Mouse (Mus musculus): ENCODE data around the gene March1. TPM values are rescaled to one million over a fixed set of nuclear protein-coding genes. Genes with fewer than 3 reads are reported as not detected.

The March1 gene
- total and polyA plus RNA-seq, 3 experiments, result 0.53 to 1.9 (median 1.2) TPM

DNA sequence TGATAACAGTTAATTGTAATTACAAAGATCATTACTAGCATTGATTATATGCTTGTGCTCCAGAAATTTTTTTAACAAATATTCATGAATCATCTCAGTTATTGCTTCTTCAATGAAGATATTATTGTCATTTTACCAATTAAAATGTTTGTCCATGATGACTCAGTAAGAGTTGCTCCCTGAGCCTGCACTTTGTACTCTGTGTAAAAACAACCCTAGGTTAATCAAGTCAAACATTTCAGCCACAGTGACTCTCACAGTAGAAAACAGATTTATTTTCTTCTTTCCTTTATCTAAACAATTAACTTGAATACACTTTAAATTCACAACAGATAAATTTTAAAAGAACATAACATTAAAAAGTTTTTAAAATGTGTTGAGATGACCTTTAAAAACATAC lies 708.7 kb downstream of the March1 start:
- no peak overlapping the region for H3K9ac ChIP-seq (ENCODE audit: low read depth, low read length)
- no peaks in the 10 kb centered on the region for H3K36me3 ChIP-seq (ENCODE audit: control insufficient read depth, insufficient read depth, low read length)
- no peak for DNase-seq
- TF ChIP-seq POLR2A (IDR thresholded peaks at IDR 0.05; ENCODE audit: insufficient read depth, low read depth, low read length) (no peak), CTCF (IDR thresholded peaks at IDR 0.05) (no peak), EP300 (IDR thresholded peaks at IDR 0.05; ENCODE audit: insufficient read depth, low read depth, low read length) (no peak)
- H3K79me2 ChIP-seq (replicated peaks; ENCODE audit: control insufficient read depth, insufficient read depth, low read length), result no peaks in the 10 kb centered on the region
- H3K27me3 ChIP-seq (ENCODE audit: control insufficient read depth, insufficient read depth, low read length), result no peaks in the 10 kb centered on the region
- no peak overlapping the region for H3K27ac ChIP-seq
- H3K4me3 ChIP-seq, result no peak overlapping the region
- intact Hi-C loops (cut with DNase I), result no loop called here
- H3K4me1 ChIP-seq (ENCODE audit: control insufficient read depth, insufficient read depth, low read length), result no peaks in the 10 kb centered on the region; the same call in 1 of the 2 replicates

DNA sequence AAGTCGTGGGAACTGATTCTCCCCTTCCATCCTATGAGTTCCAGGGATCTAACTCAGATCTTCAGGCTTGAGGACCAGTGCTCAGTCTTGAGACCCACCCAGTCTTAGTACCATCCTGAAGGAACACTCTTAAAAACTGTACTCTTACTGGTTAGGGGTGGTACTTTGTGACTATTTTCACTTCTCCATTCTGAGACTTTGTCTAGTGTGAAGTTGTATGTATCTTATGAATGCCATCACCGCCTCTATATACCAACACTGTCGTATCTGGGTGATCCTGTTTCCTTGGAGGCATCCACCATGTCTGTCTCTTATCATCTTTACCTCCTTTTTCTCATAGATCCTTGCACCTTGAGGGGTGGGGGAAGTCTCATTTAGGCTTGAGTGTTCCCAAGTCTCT lies 714.5 kb downstream of the March1 start:
- H3K4me1 ChIP-seq (ENCODE audit: control insufficient read depth, insufficient read depth, low read length), result no peaks in the 10 kb centered on the region
- WGBS, result 68% methylated on average over 3 of the region's 3 CpGs
- H3K79me2 ChIP-seq (replicated peaks; ENCODE audit: control insufficient read depth, insufficient read depth, low read length), result no peaks in the 10 kb centered on the region
- H3K27ac ChIP-seq, result no peak overlapping the region
- H3K4me3 ChIP-seq, result no peak overlapping the region
- no peaks in the 10 kb centered on the region for H3K27me3 ChIP-seq (ENCODE audit: control insufficient read depth, insufficient read depth, low read length)
- no peaks in the 10 kb centered on the region for H3K36me3 ChIP-seq (ENCODE audit: control insufficient read depth, insufficient read depth, low read length)
- intact Hi-C loops (cut with DNase I), result no loop called here
- H3K9ac ChIP-seq (ENCODE audit: low read depth, low read length), result no peak overlapping the region
- DNase-seq, result no peak
- TF ChIP-seq POLR2A (IDR thresholded peaks at IDR 0.05; ENCODE audit: insufficient read depth, low read depth, low read length) (no peak), CTCF (IDR thresholded peaks at IDR 0.05) (no peak), EP300 (IDR thresholded peaks at IDR 0.05; ENCODE audit: insufficient read depth, low read depth, low read length) (no peak)

GRCm38 (mm10) chr8:66334265-66334664 lies 716.6 kb downstream of the March1 start:
- H3K79me2 ChIP-seq (replicated peaks; ENCODE audit: control insufficient read depth, insufficient read depth, low read length), result no peaks in the 10 kb centered on the region
- H3K4me3 ChIP-seq, result no peak overlapping the region
- TF ChIP-seq POLR2A (IDR thresholded peaks at IDR 0.05; ENCODE audit: insufficient read depth, low read depth, low read length) (no peak), EP300 (IDR thresholded peaks at IDR 0.05; ENCODE audit: insufficient read depth, low read depth, low read length) (no peak), CTCF (IDR thresholded peaks at IDR 0.05) (no peak)
- no peak overlapping the region for H3K9ac ChIP-seq (ENCODE audit: low read depth, low read length)
- H3K36me3 ChIP-seq (ENCODE audit: control insufficient read depth, insufficient read depth, low read length), result no peaks in the 10 kb centered on the region
- H3K4me1 ChIP-seq (ENCODE audit: control insufficient read depth, insufficient read depth, low read length), result no peaks in the 10 kb centered on the region
- no peak for DNase-seq
- no peaks in the 10 kb centered on the region for H3K27me3 ChIP-seq (ENCODE audit: control insufficient read depth, insufficient read depth, low read length)
- intact Hi-C loops (cut with DNase I), result no loop called here
- no peak overlapping the region for H3K27ac ChIP-seq
- WGBS, result 64% methylated on average over 3 of the region's 3 CpGs

- Histone ChIP-seq H3K4me3 (no peak overlapping the region), H3K27me3 (ENCODE audit: control insufficient read depth, insufficient read depth, low read length) (no peaks in the 10 kb centered on the region), H3K36me3 (ENCODE audit: control insufficient read depth, insufficient read depth, low read length) (no peaks in the 10 kb centered on the region), H3K79me2 (replicated peaks; ENCODE audit: control insufficient read depth, insufficient read depth, low read length) (no peaks in the 10 kb centered on the region), H3K4me1 (ENCODE audit: control insufficient read depth, insufficient read depth, low read length) (no peaks in the 10 kb centered on the region), H3K27ac (no peak overlapping the region), H3K9ac (ENCODE audit: low read depth, low read length) (no peak overlapping the region)
- TF ChIP-seq POLR2A (IDR thresholded peaks at IDR 0.05; ENCODE audit: insufficient read depth, low read depth, low read length), result no peak
- TF ChIP-seq EP300 (IDR thresholded peaks at IDR 0.05; ENCODE audit: insufficient read depth, low read depth, low read length), result no peak
- TF ChIP-seq CTCF (IDR thresholded peaks at IDR 0.05), result no peak
- WGBS, result 39% methylated on average over 3 of the region's 3 CpGs
- no peak for DNase-seq
- intact Hi-C loops (cut with DNase I), result no loop called here
These were observed 721.9 kb downstream of the March1 start for GRCm38 (mm10) chr8:66339551-66339950.

GRCm38 (mm10) chr8:66342928-66343327 lies 725.2 kb downstream of the March1 start:
- H3K4me3 ChIP-seq, result no peak overlapping the region
- TF ChIP-seq POLR2A (IDR thresholded peaks at IDR 0.05; ENCODE audit: insufficient read depth, low read depth, low read length), result no peak
- H3K9ac ChIP-seq (ENCODE audit: low read depth, low read length), result no peak overlapping the region
- H3K79me2 ChIP-seq (replicated peaks; ENCODE audit: control insufficient read depth, insufficient read depth, low read length), result no peaks in the 10 kb centered on the region
- 76% methylated on average over 1 of the region's 1 CpGs for WGBS
- no peaks in the 10 kb centered on the region for H3K27me3 ChIP-seq (ENCODE audit: control insufficient read depth, insufficient read depth, low read length)
- no peak for DNase-seq
- no peaks in the 10 kb centered on the region for H3K36me3 ChIP-seq (ENCODE audit: control insufficient read depth, insufficient read depth, low read length)
- H3K27ac ChIP-seq, result no peak overlapping the region
- no peaks in the 10 kb centered on the region for H3K4me1 ChIP-seq (ENCODE audit: control insufficient read depth, insufficient read depth, low read length)
- intact Hi-C loops (cut with DNase I), result no loop called here

- no peaks in the 10 kb centered on the region for H3K79me2 ChIP-seq (replicated peaks; ENCODE audit: control insufficient read depth, insufficient read depth, low read length)
- H3K4me3 ChIP-seq, result no peak overlapping the region
- H3K4me1 ChIP-seq (ENCODE audit: control insufficient read depth, insufficient read depth, low read length), result no peaks in the 10 kb centered on the region
- no peak for DNase-seq
- no peak overlapping the region for H3K9ac ChIP-seq (ENCODE audit: low read depth, low read length)
- no peaks in the 10 kb centered on the region for H3K36me3 ChIP-seq (ENCODE audit: control insufficient read depth, insufficient read depth, low read length)
- TF ChIP-seq CTCF (IDR thresholded peaks at IDR 0.05), result no peak
- TF ChIP-seq EP300 (IDR thresholded peaks at IDR 0.05; ENCODE audit: insufficient read depth, low read depth, low read length), result no peak
- no peak for TF ChIP-seq POLR2A (IDR thresholded peaks at IDR 0.05; ENCODE audit: insufficient read depth, low read depth, low read length)
- no peak overlapping the region for H3K27ac ChIP-seq
- WGBS, result 71% methylated on average over 5 of the region's 5 CpGs
- intact Hi-C loops (cut with DNase I), result no loop called here
- H3K27me3 ChIP-seq (ENCODE audit: control insufficient read depth, insufficient read depth, low read length), result no peaks in the 10 kb centered on the region
These were observed 745.4 kb downstream of the March1 start for GRCm38 (mm10) chr8:66362882-66363801.

All from heart, adult 2 months (tissue).